Mouse (Mus musculus): ENCODE measurements around the gene Nedd9.
"Not testable (repeated sequence)": the region's sequence is repeated elsewhere in the genome, so short reads cannot be mapped to it uniquely, and the experiment has no call there.

Nedd9 gene

GRCm38 (mm10) chr13:41325346-41325745, 161.8 kb downstream of the Nedd9 start:
- in situ Hi-C loops (cut with MboI; ENCODE audit: low sequenced_read_pairs) = no loop called here

- in situ Hi-C loops (cut with MboI; ENCODE audit: low sequenced_read_pairs) = no loop called here
Measured at GRCm38 (mm10) chr13:41324631-41325030, 162.5 kb downstream of the Nedd9 start.

- in situ Hi-C loops (cut with MboI; ENCODE audit: low sequenced_read_pairs) = no loop called here
Measured at GRCm38 (mm10) chr13:41321433-41321832, 165.7 kb downstream of the Nedd9 start.

GRCm38 (mm10) chr13:41320749-41321148, 166.4 kb downstream of the Nedd9 start:
- in situ Hi-C loops (cut with MboI; ENCODE audit: low sequenced_read_pairs) = no loop called here

GRCm38 (mm10) chr13:41302716-41303115, 184.4 kb downstream of the Nedd9 start:
- in situ Hi-C loops (cut with MboI; ENCODE audit: low sequenced_read_pairs) = no loop called here

- in situ Hi-C loops (cut with MboI; ENCODE audit: low sequenced_read_pairs) = no loop called here
Measured at GRCm38 (mm10) chr13:41300037-41300436, 187.1 kb downstream of the Nedd9 start.

GRCm38 (mm10) chr13:41298996-41299395, 188.2 kb downstream of the Nedd9 start:
- in situ Hi-C loops (cut with MboI; ENCODE audit: low sequenced_read_pairs) = loop anchor here (5.0 kb wide), 1 partner anchor 273 kb away; no protein-coding TSS in a partner anchor

- in situ Hi-C loops (cut with MboI; ENCODE audit: low sequenced_read_pairs) = loop anchor here (5.0 kb wide), 1 partner anchor 274 kb away; no protein-coding TSS in a partner anchor
Measured at GRCm38 (mm10) chr13:41298533-41298932, 188.6 kb downstream of the Nedd9 start.

- in situ Hi-C loops (cut with MboI; ENCODE audit: low sequenced_read_pairs) = loop anchor here (5.0 kb wide), 1 partner anchor 276 kb away; no protein-coding TSS in a partner anchor
Measured at GRCm38 (mm10) chr13:41296396-41296795, 190.8 kb downstream of the Nedd9 start.

GRCm38 (mm10) chr13:41295886-41296285, 191.3 kb downstream of the Nedd9 start:
- in situ Hi-C loops (cut with MboI; ENCODE audit: low sequenced_read_pairs) = loop anchor here (5.0 kb wide), 1 partner anchor 276 kb away; no protein-coding TSS in a partner anchor

GRCm38 (mm10) chr13:41293595-41293994, 193.6 kb downstream of the Nedd9 start:
- in situ Hi-C loops (cut with MboI; ENCODE audit: low sequenced_read_pairs) = no loop called here

- in situ Hi-C loops (cut with MboI; ENCODE audit: low sequenced_read_pairs) = no loop called here
Measured at GRCm38 (mm10) chr13:41291466-41291974, 195.6 kb downstream of the Nedd9 start.

- in situ Hi-C loops (cut with MboI; ENCODE audit: low sequenced_read_pairs) = no loop called here
Measured at GRCm38 (mm10) chr13:41286285-41286684, 200.9 kb downstream of the Nedd9 start.

- in situ Hi-C loops (cut with MboI; ENCODE audit: low sequenced_read_pairs) = no loop called here
Measured at GRCm38 (mm10) chr13:41285448-41285847, 201.7 kb downstream of the Nedd9 start.

GRCm38 (mm10) chr13:41283256-41283655, 203.9 kb downstream of the Nedd9 start:
- in situ Hi-C loops (cut with MboI; ENCODE audit: low sequenced_read_pairs) = loop anchor here (5.0 kb wide), 1 partner anchor 354 kb away; no protein-coding TSS in a partner anchor

- in situ Hi-C loops (cut with MboI; ENCODE audit: low sequenced_read_pairs) = loop anchor here (5.0 kb wide), 1 partner anchor 357 kb away; no protein-coding TSS in a partner anchor
Measured at GRCm38 (mm10) chr13:41280696-41281095, 206.5 kb downstream of the Nedd9 start.

- in situ Hi-C loops (cut with MboI; ENCODE audit: low sequenced_read_pairs) = no loop called here
Measured at GRCm38 (mm10) chr13:41273927-41274650, 213.1 kb downstream of the Nedd9 start, which contains the start of gene Gm17364. Gm17364 (minus strand) TSS chr13:41273977.

GRCm38 (mm10) chr13:41267827-41268408, 219.2 kb downstream of the Nedd9 start:
- in situ Hi-C loops (cut with MboI; ENCODE audit: low sequenced_read_pairs) = no loop called here

GRCm38 (mm10) chr13:41263304-41264006, 223.7 kb downstream of the Nedd9 start:
- in situ Hi-C loops (cut with MboI; ENCODE audit: low sequenced_read_pairs) = no loop called here

GRCm38 (mm10) chr13:41261617-41262016, 225.5 kb downstream of the Nedd9 start:
- in situ Hi-C loops (cut with MboI; ENCODE audit: low sequenced_read_pairs) = not testable (repeated sequence)
